Mouse (Mus musculus) spleen, postnatal 4 days (tissue): ENCODE measurements around the gene Pfpl.

Source experiments
- DNase-seq, 2 experiments: peaks; one replicate each; pipeline ENCODE4 v3.0.0; 2022; ENCODE audit warnings: low spot score in 2 of 2

The Pfpl gene

GRCm38 (mm10) chr19:12464127-12464526, 36.4 kb downstream of the Pfpl start:
- DNase-seq = peak; percentile 12 to 49

DNA sequence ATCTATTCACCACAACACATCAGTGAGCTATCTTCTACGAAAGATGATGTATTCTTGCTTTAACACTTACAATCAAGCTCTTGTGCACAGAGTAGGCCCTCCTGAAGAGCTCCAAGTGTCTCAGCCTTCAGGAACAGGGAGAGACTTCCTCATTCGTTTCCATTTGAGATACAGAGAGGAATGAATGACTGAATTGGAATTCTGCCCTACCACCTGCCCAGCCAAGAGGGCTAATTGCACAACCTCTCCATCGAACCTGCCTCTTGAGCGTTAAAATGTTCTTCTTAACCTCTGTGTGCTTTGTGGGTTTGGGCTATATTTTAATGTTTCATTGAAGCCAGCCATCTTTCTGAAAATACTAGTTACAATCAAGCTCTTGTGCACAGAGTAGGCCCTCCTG, 37.0 kb downstream of the Pfpl start:
- DNase-seq = peak in 1 of 2 experiments; percentile 1

DNA sequence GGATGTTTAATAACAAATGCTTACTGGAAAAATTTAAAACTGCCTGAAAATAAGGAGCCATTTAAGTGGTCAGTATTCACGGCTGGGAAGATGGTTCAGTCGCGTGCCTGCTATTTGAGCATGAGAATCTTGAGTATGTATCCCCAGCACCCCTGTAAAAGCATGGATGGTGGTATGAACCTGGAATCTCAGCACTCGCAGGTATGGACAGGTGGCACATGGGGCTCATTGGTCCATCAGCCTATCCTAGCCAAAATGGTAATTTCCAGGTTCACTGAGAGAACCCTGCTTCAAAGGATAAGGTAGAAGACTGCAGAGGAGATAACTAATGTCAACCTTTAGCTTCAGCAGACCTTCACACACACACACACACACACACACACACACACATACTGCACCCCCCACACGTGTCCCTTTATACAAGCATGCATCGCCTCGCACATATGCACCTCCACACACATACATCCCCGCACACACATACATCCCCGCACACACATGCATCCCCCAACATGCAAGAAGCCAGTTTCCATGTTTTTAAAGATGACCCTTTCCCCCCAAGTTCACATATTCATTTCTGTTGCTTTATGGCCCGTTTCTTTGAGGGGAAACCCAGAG, 37.9 kb downstream of the Pfpl start:
- peak; percentile 10 to 49 for DNase-seq

DNA sequence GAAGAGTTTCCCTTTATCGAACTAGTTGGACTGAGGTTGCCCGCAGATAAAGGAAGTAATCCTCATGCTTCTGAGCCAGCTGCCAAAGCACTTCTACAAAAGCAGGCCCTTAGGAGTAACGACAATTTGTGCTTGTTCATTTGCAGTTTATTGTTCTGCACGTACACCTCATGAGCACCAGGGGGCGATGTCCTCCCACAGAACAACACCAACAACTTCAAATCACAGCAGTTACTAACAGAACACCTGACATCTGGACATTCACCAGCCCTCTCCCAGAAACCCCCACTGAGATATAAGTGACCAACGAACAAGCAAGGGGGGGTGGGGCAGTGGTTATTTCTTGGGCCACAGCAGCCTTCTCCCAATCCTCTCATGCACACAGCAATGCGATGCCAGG, 38.5 kb downstream of the Pfpl start:
- DNase-seq = peak; percentile 53 to 77

DNA sequence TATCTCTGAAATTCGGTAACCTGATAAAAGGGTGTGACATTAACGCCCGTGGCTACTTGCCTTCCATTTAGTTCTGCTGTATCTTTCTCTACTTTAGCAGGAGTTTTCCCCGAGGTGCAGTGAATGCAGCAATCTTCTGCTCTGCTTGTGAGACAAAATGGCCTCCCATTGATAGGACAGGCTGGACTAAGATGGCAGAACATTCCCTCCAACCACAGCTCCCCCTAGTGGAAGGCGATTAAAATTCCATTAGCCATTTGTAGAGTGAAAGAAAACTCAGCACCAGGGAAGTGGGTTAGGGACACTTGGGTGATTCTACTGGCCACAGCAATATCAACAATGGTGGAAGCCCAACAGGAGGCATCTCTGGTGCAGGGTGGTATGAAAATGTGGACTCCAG, 39.7 kb downstream of the Pfpl start:
- peak in 1 of 2 experiments; percentile 73 for DNase-seq

DNA sequence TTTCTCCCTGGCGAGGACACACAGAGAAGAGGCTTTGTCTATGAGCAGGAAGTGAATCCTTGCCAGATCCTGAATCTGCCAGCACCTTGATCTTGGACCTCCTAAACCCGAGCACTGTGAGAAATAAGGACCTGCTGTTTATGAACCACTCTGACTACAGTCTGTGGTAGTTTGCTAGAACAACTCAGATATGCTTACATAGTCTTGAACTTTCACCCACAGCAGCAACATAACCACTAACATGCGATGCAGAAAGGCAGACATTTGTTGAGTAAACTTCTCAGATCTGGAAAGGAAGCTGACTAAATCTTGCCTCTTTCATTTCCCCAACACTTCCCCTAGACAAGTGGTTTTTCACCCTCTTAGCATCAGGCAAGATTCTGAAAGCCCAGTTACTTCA, 44.2 kb downstream of the Pfpl start:
- no peak for DNase-seq

DNA sequence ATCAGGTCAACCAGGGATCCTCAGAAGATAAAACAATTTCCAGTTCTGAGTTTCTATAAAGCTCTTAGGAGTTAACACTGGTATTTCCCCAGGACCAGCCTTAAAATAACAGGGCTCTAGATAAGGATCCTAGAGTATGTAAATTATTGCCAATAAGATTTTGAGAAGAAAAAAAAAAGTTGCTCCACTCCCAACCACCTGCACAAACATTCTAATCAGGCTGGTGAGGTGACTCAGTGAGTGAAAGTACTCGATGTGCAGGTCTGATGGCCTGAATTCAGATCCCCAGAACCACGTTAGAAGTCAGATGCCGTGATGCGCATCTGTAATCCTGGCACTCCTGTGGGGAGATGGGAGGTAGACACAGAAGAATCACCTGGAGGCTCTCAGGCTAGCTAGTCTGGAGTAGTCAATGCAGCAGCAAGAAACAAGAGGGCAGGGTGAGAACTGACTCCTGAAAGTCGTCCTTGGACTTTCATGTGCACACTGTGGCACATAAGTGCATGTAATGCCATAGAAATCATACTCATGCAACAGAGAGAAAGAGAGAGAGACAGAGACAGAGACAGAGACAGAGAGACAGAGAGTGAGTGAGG, 44.8 kb downstream of the Pfpl start:
- no peak for DNase-seq

- DNase-seq = no peak
Observed at GRCm38 (mm10) chr19:12473201-12473641, 45.5 kb downstream of the Pfpl start.

DNA sequence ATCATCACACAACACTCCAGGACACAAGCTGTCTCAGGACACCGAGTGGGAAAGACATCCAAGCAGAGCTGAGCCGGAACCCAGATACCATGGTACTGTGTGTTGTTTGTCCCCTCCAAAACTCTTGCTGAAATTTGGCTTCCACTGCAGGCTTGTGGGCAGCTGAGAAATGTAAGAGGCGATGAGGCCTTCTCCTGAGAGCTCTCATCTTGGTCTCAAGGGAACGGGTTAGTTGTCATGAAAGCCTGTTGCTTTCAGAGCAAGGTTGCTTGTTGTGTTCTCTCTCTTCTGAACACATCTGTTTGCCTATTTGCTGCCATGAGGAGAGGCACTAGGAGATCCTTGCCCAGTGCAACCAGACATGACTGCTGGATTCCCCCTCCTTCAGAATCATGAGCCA, 46.2 kb downstream of the Pfpl start:
- DNase-seq = no peak

DNA sequence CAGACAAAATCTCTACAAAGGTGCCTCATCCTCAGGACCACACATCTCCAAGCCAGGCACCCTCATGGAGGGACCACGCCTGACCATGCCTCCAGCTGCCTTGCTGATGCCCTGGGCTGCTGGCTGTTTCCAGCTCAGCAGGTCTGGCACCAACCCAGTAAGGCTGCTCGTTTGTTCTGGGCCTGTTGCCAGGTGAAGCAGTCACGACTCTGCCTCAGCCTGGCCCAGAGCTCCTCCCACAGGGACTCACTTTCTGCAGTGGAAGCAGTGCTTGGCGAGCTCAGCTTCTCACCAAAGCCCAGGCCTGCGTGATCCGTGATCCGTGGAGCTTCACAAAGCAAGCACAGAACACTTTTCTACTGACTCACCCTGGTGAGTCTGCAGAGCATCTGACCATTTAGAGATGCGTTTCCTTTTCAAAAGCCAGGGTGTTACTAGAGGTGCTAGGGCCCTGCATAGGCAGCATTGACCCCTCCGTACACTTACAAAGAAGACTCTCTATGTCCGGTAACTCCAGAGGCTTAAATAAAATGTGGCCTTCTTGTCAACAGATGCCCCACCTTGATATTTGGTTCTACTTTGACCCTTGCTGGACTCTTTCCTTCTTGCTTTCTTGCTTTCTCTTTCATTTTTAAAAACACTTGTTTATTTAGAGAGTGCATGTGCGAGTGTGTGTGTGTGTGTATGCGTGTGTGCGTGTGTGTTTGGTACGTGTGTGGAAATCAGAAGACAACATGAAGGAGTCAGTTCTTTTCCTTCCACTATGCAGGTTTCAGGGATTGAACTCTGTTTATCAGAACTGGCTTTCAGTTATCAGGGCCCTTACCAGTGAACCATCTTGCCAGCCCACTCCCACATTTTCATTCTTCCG, 47.9 kb downstream of the Pfpl start:
- DNase-seq = peak in 1 of 2 experiments; percentile 32

GRCm38 (mm10) chr19:12476721-12477270, 49.1 kb downstream of the Pfpl start:
- DNase-seq = no peak

DNA sequence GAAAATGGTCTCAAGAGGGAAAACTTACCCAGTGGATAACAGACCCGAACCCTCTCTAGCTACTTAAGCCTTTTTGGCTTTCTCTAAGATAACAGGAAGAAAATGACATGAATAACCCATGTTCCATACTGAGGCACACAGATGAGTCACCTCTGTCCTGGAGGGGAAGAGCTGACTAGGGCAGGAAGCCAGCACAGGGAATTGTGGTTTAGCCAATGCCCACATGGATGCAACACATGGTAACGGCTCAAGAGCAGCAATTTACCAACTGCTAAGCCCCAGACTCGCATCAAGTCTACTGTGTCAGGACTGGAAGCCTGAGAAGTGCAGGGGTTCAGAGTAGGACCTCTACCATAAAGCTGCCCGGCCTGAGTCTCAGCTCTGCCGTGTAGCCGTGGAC, 50.7 kb downstream of the Pfpl start:
- no peak for DNase-seq
